Mouse (Mus musculus) hindbrain, embryonic 16.5 days (tissue): ENCODE results near the gene Hoxb13. TPM values are rescaled to one million over a fixed set of nuclear protein-coding genes. Genes with fewer than 3 reads are reported as not detected.

Experiments used
- ATAC-seq: fragments of 200-750 bp; cut with Nextera tagmentation; 2 replicates; pipeline ENCODE4 v1.8.0; 2017; ENCODE audit warnings: moderate TSS enrichment, moderate library complexity
- H3K27ac ChIP-seq: fragments of 300-500 bp; sonication (generic); 2 replicates; pipeline ENCODE4 v1.5.1; 2014; ENCODE audit warnings: low read depth, mild to moderate bottlenecking, control low read depth, low read length, moderate library complexity
- H3K27me3 ChIP-seq: fragments of 300-500 bp; sonication (generic); replicated peaks from 2 replicates; pipeline ENCODE4 v1.6.1; 2014; ENCODE audit warnings: low read length; ENCODE audit not compliant: control insufficient read depth, insufficient read depth
- H3K36me3 ChIP-seq: fragments of 300-500 bp; sonication (generic); 2 replicates; pipeline ENCODE4 v1.6.1; 2014; ENCODE audit warnings: mild to moderate bottlenecking, low read length, moderate library complexity, mixed read lengths; ENCODE audit not compliant: control insufficient read depth, insufficient read depth
- H3K4me1 ChIP-seq: fragments of 300-500 bp; sonication (generic); 2 replicates; pipeline ENCODE4 v1.6.1; 2014; ENCODE audit warnings: low read depth, low read length; ENCODE audit not compliant: control insufficient read depth, insufficient read depth
- H3K4me2 ChIP-seq: fragments of 300-500 bp; sonication (generic); 2 replicates; pipeline ENCODE4 v1.6.1; 2014; ENCODE audit warnings: mild to moderate bottlenecking, low read length, control low read depth, moderate library complexity
- H3K4me3 ChIP-seq: fragments of 300-500 bp; sonication (generic); 2 replicates; pipeline ENCODE4 v1.5.1; 2014; ENCODE audit warnings: mild to moderate bottlenecking, low read length, control low read depth, moderate library complexity
- H3K9ac ChIP-seq: fragments of 300-500 bp; sonication (generic); 2 replicates; pipeline ENCODE4 v1.6.1; 2014; ENCODE audit warnings: low read depth, mild to moderate bottlenecking, control low read depth, low read length, moderate library complexity
- H3K9me3 ChIP-seq: fragments of 300-500 bp; sonication (generic); 2 replicates; pipeline ENCODE4 v1.6.1; 2014; ENCODE audit warnings: mild to moderate bottlenecking, low read length, moderate library complexity; ENCODE audit not compliant: control insufficient read depth
- WGBS: fragments of 180-500 bp; shearing (Covaris S2); extraction: QIAGEN DNeasy Blood & Tissue Kit; methylation state at CpG from one replicate; pipeline ENCODE4 v1.1.7; 2014; 5-methylcytosine and 5-hydroxymethylcytosine counted together
- polyA plus RNA-seq: library from polyadenylated mRNA; unstranded; fragments of >200 nt; fragmentation: Nextera tagmentation; extraction: Ambion mirVana; gene quantifications from 2 replicates; pipeline ENCODE4 v1.2.1, GENCODE M21; 2015

Gene Hoxb13
- not detected in 2 replicates for polyA plus RNA-seq

DNA sequence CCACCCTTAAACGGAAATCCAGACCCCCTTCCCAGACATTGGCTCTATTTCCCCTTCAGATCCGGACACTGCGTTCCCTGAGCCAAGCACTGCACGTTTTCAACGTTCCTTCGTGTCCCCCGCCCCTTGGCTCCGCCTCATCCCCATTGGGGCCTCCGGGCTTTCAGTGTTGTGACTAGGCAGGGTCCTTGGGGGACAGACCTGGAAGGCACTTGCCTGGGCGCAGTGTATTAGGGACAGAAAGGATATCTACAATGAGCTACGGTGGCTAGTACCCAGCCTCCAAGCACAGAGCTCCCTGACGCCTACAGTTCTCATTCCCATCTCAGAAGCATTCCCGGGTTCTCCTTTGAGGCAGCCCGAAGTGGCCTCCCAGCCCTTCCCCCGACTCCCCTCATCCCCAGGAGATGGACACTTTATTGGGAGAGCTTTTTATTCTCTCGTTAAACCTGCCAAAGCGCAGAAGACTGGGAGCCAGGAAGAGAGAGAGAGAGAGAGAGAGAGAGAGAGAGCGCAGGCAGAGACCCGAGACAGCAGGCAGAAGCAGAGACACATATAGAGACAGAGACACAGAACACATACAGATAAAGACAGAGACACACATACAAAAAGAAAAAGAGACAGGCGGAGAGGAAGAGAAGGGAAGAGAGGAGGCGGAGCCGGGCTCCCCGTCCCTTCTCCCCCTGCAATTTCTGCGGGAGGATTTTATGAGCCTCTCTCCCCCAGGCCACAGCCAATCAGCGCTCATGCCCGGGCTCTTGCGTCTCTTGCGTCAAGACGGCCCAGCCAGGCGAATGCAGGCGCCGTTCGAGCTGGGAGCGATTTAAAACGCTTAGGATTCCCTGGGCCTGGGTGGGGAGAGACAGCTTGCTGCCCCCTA, at the start of gene Hoxb13:
TSS of gene Hoxb13 (plus strand) at position 796 of the 880 bp plus-strand sequence.
- no peaks in the 10 kb centered on the region for H3K9me3 ChIP-seq
- no peaks in the 10 kb centered on the region for H3K36me3 ChIP-seq
- H3K4me2 ChIP-seq, result peak within 1 kb of the TSS; percentile 18
- H3K4me1 ChIP-seq, result no peaks in the 10 kb centered on the region
- no peak within 1 kb of the TSS for H3K9ac ChIP-seq
- H3K4me3 ChIP-seq, result peak within 1 kb of the TSS; percentile 7; the same call in 1 of the 2 replicates
- H3K27me3 ChIP-seq, result peaks cover 87% of the 10 kb centered on the region
- no peak within 1 kb of the TSS for H3K27ac ChIP-seq
- under 1% methylated on average over 35 of the region's 35 CpGs for WGBS
- no peak for ATAC-seq

DNA sequence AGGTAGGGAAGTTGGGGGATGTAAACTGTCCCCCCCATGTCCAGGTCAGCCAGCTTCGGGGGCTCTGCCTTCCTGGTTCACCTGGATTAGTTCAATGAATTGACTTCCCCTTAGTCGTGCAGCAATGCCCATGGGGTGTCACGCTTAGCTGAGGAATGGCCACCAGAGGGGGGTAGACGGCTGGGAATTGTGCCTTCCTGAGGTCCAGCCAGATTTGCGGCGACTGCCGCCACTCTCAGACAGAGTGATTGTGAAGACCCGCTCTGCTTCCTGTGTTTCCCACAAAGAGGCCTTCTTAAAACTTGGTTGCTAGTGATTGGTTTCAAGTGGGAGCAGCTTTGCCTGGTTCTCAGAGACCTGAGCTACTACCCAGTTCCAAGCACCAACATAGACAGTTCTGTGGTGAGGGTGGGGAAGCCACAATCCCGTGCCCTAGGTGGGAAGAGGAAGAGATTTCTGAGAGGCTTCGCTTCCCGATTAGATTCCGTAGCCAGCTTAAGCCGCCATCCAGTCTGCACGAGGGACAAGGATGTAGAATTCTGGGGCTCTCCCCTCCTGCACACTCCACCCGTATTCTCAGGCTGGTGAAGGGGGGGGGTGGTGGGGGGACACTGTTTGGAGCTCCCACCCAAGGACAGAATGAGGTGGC, 48.4 kb upstream of the Hoxb13 start:
- 4% methylated on average over 15 of the region's 15 CpGs for WGBS
- peaks cover 4% of the 10 kb centered on the region; the same call in 1 of the 2 replicates for H3K9me3 ChIP-seq
- no peak for ATAC-seq
- H3K4me1 ChIP-seq, result no peaks in the 10 kb centered on the region
- H3K36me3 ChIP-seq, result no peaks in the 10 kb centered on the region
- H3K27ac ChIP-seq, result no peak overlapping the region
- peak overlapping the region; percentile 31; the same call in 1 of the 2 replicates for H3K9ac ChIP-seq
- peaks cover 23% of the 10 kb centered on the region for H3K27me3 ChIP-seq
- peak overlapping the region; percentile 6; the same call in 1 of the 2 replicates for H3K4me3 ChIP-seq
- peak overlapping the region; percentile 44 for H3K4me2 ChIP-seq

DNA sequence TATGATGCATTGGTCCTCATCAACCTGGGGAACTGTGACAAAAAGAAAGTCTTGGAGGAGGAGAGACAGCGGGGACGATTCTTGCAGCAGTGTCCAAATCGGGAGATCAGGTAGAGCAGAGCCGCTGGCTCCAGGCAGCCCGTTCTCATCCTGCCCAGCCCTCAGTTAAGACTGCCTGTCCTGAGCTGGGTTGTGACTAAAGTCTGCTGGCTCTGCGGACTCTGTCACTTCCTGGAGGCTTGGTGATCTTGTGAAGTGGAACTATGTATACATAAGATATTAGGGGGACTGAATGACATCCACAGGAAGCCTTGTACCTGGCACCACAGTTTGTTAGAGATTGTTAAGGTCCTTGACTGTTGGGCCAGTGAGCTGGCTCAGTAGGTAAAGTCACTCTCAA, 46.6 kb upstream of the Hoxb13 start:
- WGBS, result 78% methylated on average over 6 of the region's 6 CpGs
- Histone ChIP-seq H3K9me3 (peaks cover 4% of the 10 kb centered on the region; the same call in 1 of the 2 replicates), H3K4me2 (no peak overlapping the region), H3K4me1 (no peaks in the 10 kb centered on the region), H3K27me3 (peaks cover 26% of the 10 kb centered on the region), H3K9ac (no peak overlapping the region), H3K27ac (no peak overlapping the region), H3K36me3 (no peaks in the 10 kb centered on the region), H3K4me3 (no peak overlapping the region)
- no peak for ATAC-seq

DNA sequence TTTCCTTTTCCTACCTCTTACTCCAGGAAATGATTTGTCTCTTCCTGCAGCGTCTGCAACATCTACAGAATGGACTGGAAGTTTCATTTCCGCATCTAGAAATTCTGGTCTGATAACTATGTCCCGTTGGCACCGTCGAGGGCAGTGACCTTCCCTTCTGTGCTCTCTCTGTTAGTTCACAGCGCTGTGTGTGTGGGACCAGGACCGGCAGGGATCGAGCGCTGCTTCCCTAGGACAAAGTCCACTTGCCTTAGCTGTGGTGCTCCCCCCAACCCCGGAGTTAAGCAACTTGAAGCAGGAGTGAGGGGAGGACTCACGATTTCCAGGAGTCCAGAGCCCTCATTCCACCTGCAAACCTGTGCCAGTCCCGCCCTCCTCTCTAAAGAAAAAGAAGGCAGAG, 29.3 kb upstream of the Hoxb13 start:
- Histone ChIP-seq H3K27me3 (peaks cover 48% of the 10 kb centered on the region), H3K27ac (no peak overlapping the region), H3K9ac (no peak overlapping the region), H3K4me2 (no peak overlapping the region), H3K4me1 (no peaks in the 10 kb centered on the region), H3K36me3 (no peaks in the 10 kb centered on the region), H3K4me3 (no peak overlapping the region), H3K9me3 (no peaks in the 10 kb centered on the region)
- 71% methylated on average over 12 of the region's 12 CpGs for WGBS
- no peak for ATAC-seq

DNA sequence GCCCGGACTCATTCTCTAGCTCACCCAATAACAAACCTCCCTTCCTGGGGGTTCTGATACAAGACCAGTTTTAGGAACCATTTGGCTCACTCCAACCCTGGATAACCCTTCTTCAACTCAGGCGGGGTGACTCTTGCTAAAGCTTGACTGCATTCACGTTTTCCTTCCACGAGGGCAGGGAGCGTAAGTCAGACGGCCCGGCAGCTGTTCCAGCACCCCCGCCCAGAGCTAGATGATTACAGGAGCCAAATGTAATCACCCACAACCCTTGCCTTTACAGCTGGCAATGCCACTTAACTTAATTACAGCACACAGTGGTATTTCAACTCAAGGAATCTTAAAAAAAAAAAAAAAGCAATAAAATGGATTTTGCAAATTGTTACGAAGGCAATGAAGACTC, 26.0 kb upstream of the Hoxb13 start:
- no peaks in the 10 kb centered on the region for H3K4me1 ChIP-seq
- H3K36me3 ChIP-seq, result no peaks in the 10 kb centered on the region
- WGBS, result 30% methylated on average over 9 of the region's 9 CpGs
- no peak overlapping the region for H3K4me2 ChIP-seq
- H3K27ac ChIP-seq, result no peak overlapping the region
- H3K9me3 ChIP-seq, result no peaks in the 10 kb centered on the region
- no peak for ATAC-seq
- peaks cover 75% of the 10 kb centered on the region for H3K27me3 ChIP-seq
- no peak overlapping the region for H3K9ac ChIP-seq
- no peak overlapping the region for H3K4me3 ChIP-seq

DNA sequence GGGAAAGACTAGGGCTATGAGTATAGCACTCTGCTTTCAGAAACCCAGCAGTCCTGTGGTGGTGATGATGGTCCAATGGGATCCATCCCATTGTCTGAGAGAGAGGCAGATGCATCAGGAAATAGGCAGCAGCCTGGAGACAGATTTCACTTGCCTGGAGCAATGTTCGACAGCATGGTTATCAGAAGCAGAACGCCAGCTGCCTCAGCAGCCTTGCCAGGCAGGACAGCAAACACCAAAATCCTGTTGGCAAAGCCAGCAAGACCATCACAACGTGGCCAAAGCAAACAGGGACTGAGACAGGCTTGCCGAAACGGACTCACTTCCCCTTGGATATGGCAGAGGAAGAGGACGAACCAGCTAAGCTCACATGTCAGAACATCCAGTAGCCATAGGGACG, 25.1 kb upstream of the Hoxb13 start:
- WGBS, result 14% methylated on average over 7 of the region's 7 CpGs
- ATAC-seq, result no peak
- H3K4me1 ChIP-seq, result no peaks in the 10 kb centered on the region

DNA sequence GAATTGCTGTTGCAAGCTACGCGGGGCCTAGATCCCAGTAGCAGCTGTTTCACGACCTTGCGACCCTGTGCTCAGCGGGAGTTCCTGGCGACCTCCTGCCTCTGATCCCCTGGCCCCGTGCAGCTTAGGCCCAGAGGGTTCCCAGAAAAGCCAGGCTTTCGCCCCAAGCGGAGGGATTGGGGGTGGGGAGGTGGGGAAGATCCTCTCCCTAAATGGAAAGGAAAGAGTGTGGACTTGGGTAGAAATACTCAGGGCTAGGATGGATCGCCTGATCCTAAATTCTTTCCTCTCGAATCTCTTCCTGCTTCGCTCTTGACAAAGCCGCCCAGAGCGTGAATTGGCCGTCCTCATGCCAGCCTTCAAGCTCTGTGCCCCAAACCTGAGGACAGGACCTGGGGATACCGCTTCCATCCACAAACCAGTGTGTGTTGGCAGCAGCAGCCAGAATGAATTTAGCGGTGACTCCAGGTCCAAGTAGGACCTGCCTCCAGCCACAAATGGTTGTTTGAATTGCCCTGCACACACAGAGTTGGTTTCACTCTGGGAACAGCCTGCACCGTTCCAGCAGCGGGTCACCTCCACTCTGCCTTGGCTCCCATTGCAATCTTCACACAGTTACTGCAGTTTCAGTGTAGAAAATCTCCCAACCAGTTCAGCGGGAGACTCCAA, 23.3 kb upstream of the Hoxb13 start:
- Histone ChIP-seq H3K9me3 (no peaks in the 10 kb centered on the region), H3K4me3 (no peak overlapping the region), H3K4me2 (no peak overlapping the region), H3K4me1 (no peaks in the 10 kb centered on the region), H3K27me3 (peaks cover 81% of the 10 kb centered on the region), H3K27ac (no peak overlapping the region), H3K9ac (no peak overlapping the region), H3K36me3 (no peaks in the 10 kb centered on the region)
- WGBS, result under 1% methylated on average over 20 of the region's 20 CpGs
- ATAC-seq, result no peak

More for the DNA sequence above, 25.1 kb upstream of the Hoxb13 start:
- no peak overlapping the region for H3K4me2 ChIP-seq
- H3K9ac ChIP-seq, result no peak overlapping the region
- H3K27ac ChIP-seq, result no peak overlapping the region
- no peak overlapping the region for H3K4me3 ChIP-seq
- peaks cover 83% of the 10 kb centered on the region for H3K27me3 ChIP-seq
- no peaks in the 10 kb centered on the region for H3K36me3 ChIP-seq
- no peaks in the 10 kb centered on the region for H3K9me3 ChIP-seq

DNA sequence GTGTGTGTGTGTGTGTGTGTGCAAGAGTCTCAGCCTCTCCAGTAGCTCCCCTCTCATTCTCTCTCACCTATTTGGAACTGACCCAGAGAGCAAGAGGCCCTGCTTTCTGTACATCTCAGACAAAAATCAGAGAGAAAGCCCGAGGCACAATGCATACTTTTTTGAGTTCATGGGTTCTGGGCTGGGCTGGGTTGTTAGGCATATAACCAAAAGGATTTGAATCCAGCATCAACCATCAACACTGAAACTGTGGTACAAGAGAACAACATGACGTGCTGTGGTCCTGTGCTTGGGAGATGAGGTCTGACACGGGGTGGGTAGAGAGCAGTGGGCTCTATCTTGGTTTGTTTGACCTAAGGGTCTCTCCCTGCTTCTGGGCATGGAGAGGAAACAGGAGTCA, 22.5 kb upstream of the Hoxb13 start:
- ATAC-seq, result no peak

More for the DNA sequence above, 22.5 kb upstream of the Hoxb13 start:
- peaks cover 78% of the 10 kb centered on the region for H3K27me3 ChIP-seq
- no peak overlapping the region for H3K27ac ChIP-seq
- WGBS, result 5% methylated on average over 3 of the region's 3 CpGs
- H3K4me1 ChIP-seq, result no peaks in the 10 kb centered on the region
- H3K9me3 ChIP-seq, result no peaks in the 10 kb centered on the region
- H3K4me2 ChIP-seq, result no peak overlapping the region
- no peak overlapping the region for H3K9ac ChIP-seq
- no peak overlapping the region for H3K4me3 ChIP-seq
- H3K36me3 ChIP-seq, result no peaks in the 10 kb centered on the region
